Mouse (Mus musculus) embryonic facial prominence, embryonic 13.5 days (tissue): Measurements from ENCODE around the gene Fbn1. TPM values are rescaled to one million over a fixed set of nuclear protein-coding genes. Genes with fewer than 3 reads are reported as not detected.

ENCODE experiments used
- ATAC-seq: fragments of 200-750 bp; cut with Nextera tagmentation; 2 replicates; pipeline ENCODE4 v1.8.0; 2017; ENCODE audit warnings: low read depth; ENCODE audit not compliant: insufficient number of reproducible peaks, insufficient read depth, low FRiP score, low TSS enrichment
- H3K27ac ChIP-seq: fragments of 300-500 bp; sonication (generic); 2 replicates; pipeline ENCODE4 v1.5.1; 2015; ENCODE audit warnings: moderate library complexity, mild to moderate bottlenecking, inconsistent platforms
- H3K27me3 ChIP-seq: fragments of 300-500 bp; sonication (generic); 2 replicates; pipeline ENCODE4 v1.6.1; 2015; ENCODE audit warnings: mild to moderate bottlenecking, inconsistent platforms
- H3K36me3 ChIP-seq: fragments of 300-500 bp; sonication (generic); 2 replicates; pipeline ENCODE4 v1.6.1; 2015; ENCODE audit warnings: mild to moderate bottlenecking, inconsistent platforms
- H3K4me1 ChIP-seq: fragments of 300-500 bp; sonication (generic); 2 replicates; pipeline ENCODE4 v1.6.1; 2015; ENCODE audit warnings: inconsistent platforms
- H3K4me2 ChIP-seq: fragments of 300-500 bp; sonication (generic); 2 replicates; pipeline ENCODE4 v1.6.1; 2015; ENCODE audit warnings: moderate library complexity, mild to moderate bottlenecking, inconsistent platforms
- H3K4me3 ChIP-seq: fragments of 300-500 bp; sonication (generic); 2 replicates; pipeline ENCODE4 v1.5.1; 2015; ENCODE audit warnings: mild to moderate bottlenecking, inconsistent platforms
- H3K9ac ChIP-seq: fragments of 300-500 bp; sonication (generic); 2 replicates; pipeline ENCODE4 v1.6.1; 2015; ENCODE audit warnings: mild to moderate bottlenecking, inconsistent platforms
- H3K9me3 ChIP-seq: fragments of 300-500 bp; sonication (generic); 2 replicates; pipeline ENCODE4 v1.6.1; 2016; ENCODE audit warnings: inconsistent platforms
- WGBS: fragments of 180-500 bp; shearing (Covaris S2); methylation state at CpG from one replicate; pipeline ENCODE4 v1.1.7; 2015; ENCODE audit warnings: mixed read lengths; 5-methylcytosine and 5-hydroxymethylcytosine counted together
- polyA plus RNA-seq: library from polyadenylated mRNA; unstranded; fragments of >200 nt; fragmentation: Nextera tagmentation; extraction: Ambion mirVana; gene quantifications from 2 replicates; pipeline ENCODE4 v1.2.1, GENCODE M21; 2015

Gene Fbn1
- polyA plus RNA-seq, 1 experiment from 2014 or later = 19.3 TPM

- no peak for ATAC-seq
- no peak overlapping the region for H3K4me2 ChIP-seq
- 91% methylated on average over 5 of the region's 5 CpGs for whole genome bisulfite sequencing
Measured at GRCm38 (mm10) chr2:125496696-125497095, 11.1 kb downstream of the Fbn1 start.

GRCm38 (mm10) chr2:125494831-125495812 is 12.7 kb downstream of the Fbn1 start:
- Histone ChIP-seq H3K36me3 (peaks cover 29% of the 10 kb centered on the region), H3K4me1 (0 out of 2 replicates have a peak, but pooled peaks cover 3% of the 10 kb centered on the region), H3K4me2 (no peak overlapping the region), H3K9ac (no peak overlapping the region), H3K4me3 (no peak overlapping the region), H3K9me3 (no peaks in the 10 kb centered on the region), H3K27ac (no peak overlapping the region), H3K27me3 (no peaks in the 10 kb centered on the region)
- no peak for ATAC-seq
- 88% methylated on average over 20 of the region's 20 CpGs for WGBS

More at GRCm38 (mm10) chr2:125496696-125497095, 11.1 kb downstream of the Fbn1 start:
- Histone ChIP-seq H3K4me3 (no peak overlapping the region), H3K27me3 (no peaks in the 10 kb centered on the region), H3K4me1 (0 out of 2 replicates have a peak, but pooled peaks cover 3% of the 10 kb centered on the region), H3K27ac (no peak overlapping the region), H3K36me3 (peaks cover 30% of the 10 kb centered on the region), H3K9me3 (no peaks in the 10 kb centered on the region), H3K9ac (no peak overlapping the region)

GRCm38 (mm10) chr2:125494291-125494690 is 13.5 kb downstream of the Fbn1 start:
- Histone ChIP-seq H3K4me1 (0 out of 2 replicates have a peak, but pooled peaks cover 3% of the 10 kb centered on the region), H3K9me3 (no peaks in the 10 kb centered on the region), H3K4me2 (no peak overlapping the region), H3K36me3 (peaks cover 29% of the 10 kb centered on the region), H3K4me3 (no peak overlapping the region), H3K27me3 (no peaks in the 10 kb centered on the region), H3K9ac (no peak overlapping the region), H3K27ac (no peak overlapping the region)
- 89% methylated on average over 2 of the region's 2 CpGs for WGBS
- no peak for ATAC-seq

- Histone ChIP-seq H3K27ac (no peak overlapping the region), H3K4me3 (no peak overlapping the region), H3K9me3 (no peaks in the 10 kb centered on the region), H3K27me3 (no peaks in the 10 kb centered on the region), H3K9ac (no peak overlapping the region), H3K36me3 (peaks cover 20% of the 10 kb centered on the region), H3K4me1 (0 out of 2 replicates have a peak, but pooled peaks cover 3% of the 10 kb centered on the region), H3K4me2 (no peak overlapping the region)
- no peak for ATAC-seq
- WGBS = 77% methylated on average over 15 of the region's 15 CpGs
Measured at GRCm38 (mm10) chr2:125492050-125492900, 15.5 kb downstream of the Fbn1 start.

GRCm38 (mm10) chr2:125489979-125490378 is 17.8 kb downstream of the Fbn1 start:
- Histone ChIP-seq H3K4me1 (0 out of 2 replicates have a peak, but pooled peaks cover 3% of the 10 kb centered on the region), H3K4me2 (no peak overlapping the region), H3K27me3 (no peaks in the 10 kb centered on the region), H3K36me3 (peaks cover 10% of the 10 kb centered on the region; the same call in 1 of the 2 replicates), H3K9me3 (no peaks in the 10 kb centered on the region), H3K4me3 (no peak overlapping the region), H3K9ac (no peak overlapping the region), H3K27ac (no peak overlapping the region)
- ATAC-seq = no peak
- WGBS = 100% methylated on average over 1 of the region's 1 CpGs

GRCm38 (mm10) chr2:125484910-125485309 is 22.9 kb downstream of the Fbn1 start:
- no peaks in the 10 kb centered on the region for H3K9me3 ChIP-seq
- no peak overlapping the region for H3K9ac ChIP-seq
- 0 out of 2 replicates have a peak, but pooled peaks cover 3% of the 10 kb centered on the region for H3K4me1 ChIP-seq
- 78% methylated on average over 9 of the region's 9 CpGs for WGBS
- no peak overlapping the region for H3K4me3 ChIP-seq
- H3K27ac ChIP-seq = no peak overlapping the region
- H3K27me3 ChIP-seq = no peaks in the 10 kb centered on the region
- H3K36me3 ChIP-seq = no peaks in the 10 kb centered on the region
- ATAC-seq = no peak
- no peak overlapping the region for H3K4me2 ChIP-seq

GRCm38 (mm10) chr2:125484164-125484563 is 23.6 kb downstream of the Fbn1 start:
- no peak for ATAC-seq
- Histone ChIP-seq H3K9me3 (no peaks in the 10 kb centered on the region), H3K4me1 (0 out of 2 replicates have a peak, but pooled peaks cover 3% of the 10 kb centered on the region), H3K9ac (no peak overlapping the region), H3K36me3 (no peaks in the 10 kb centered on the region), H3K4me2 (no peak overlapping the region), H3K27ac (no peak overlapping the region), H3K27me3 (no peaks in the 10 kb centered on the region), H3K4me3 (no peak overlapping the region)

- peaks cover 5% of the 10 kb centered on the region for H3K36me3 ChIP-seq
- ATAC-seq = no peak
- no peaks in the 10 kb centered on the region for H3K9me3 ChIP-seq
- 92% methylated on average over 9 of the region's 9 CpGs for WGBS
- H3K9ac ChIP-seq = no peak overlapping the region
- no peak overlapping the region for H3K4me2 ChIP-seq
- H3K4me3 ChIP-seq = no peak overlapping the region
- no peaks in the 10 kb centered on the region for H3K27me3 ChIP-seq
- H3K27ac ChIP-seq = no peak overlapping the region
- H3K4me1 ChIP-seq = 0 out of 2 replicates have a peak, but pooled peaks cover 3% of the 10 kb centered on the region
Measured at GRCm38 (mm10) chr2:125481531-125482317, 26.1 kb downstream of the Fbn1 start.

- Histone ChIP-seq H3K36me3 (peaks cover 11% of the 10 kb centered on the region), H3K9ac (no peak overlapping the region), H3K4me2 (no peak overlapping the region), H3K9me3 (no peaks in the 10 kb centered on the region), H3K27me3 (no peaks in the 10 kb centered on the region), H3K4me1 (0 out of 2 replicates have a peak, but pooled peaks cover 3% of the 10 kb centered on the region), H3K27ac (no peak overlapping the region), H3K4me3 (no peak overlapping the region)
- no peak for ATAC-seq
- WGBS = 76% methylated on average over 4 of the region's 4 CpGs
Measured at GRCm38 (mm10) chr2:125481116-125481515, 26.7 kb downstream of the Fbn1 start.

- Histone ChIP-seq H3K4me1 (0 out of 2 replicates have a peak, but pooled peaks cover 3% of the 10 kb centered on the region), H3K27ac (no peak overlapping the region), H3K36me3 (peaks cover 18% of the 10 kb centered on the region), H3K4me3 (no peak overlapping the region), H3K4me2 (no peak overlapping the region), H3K9me3 (no peaks in the 10 kb centered on the region), H3K27me3 (no peaks in the 10 kb centered on the region), H3K9ac (no peak overlapping the region)
- WGBS = 70% methylated on average over 5 of the region's 5 CpGs
- ATAC-seq = no peak
Measured at GRCm38 (mm10) chr2:125480057-125480456, 27.7 kb downstream of the Fbn1 start.

- Histone ChIP-seq H3K9me3 (no peaks in the 10 kb centered on the region), H3K9ac (no peak overlapping the region), H3K36me3 (peaks cover 18% of the 10 kb centered on the region), H3K4me1 (0 out of 2 replicates have a peak, but pooled peaks cover 3% of the 10 kb centered on the region), H3K4me2 (no peak overlapping the region), H3K27me3 (no peaks in the 10 kb centered on the region), H3K27ac (no peak overlapping the region), H3K4me3 (no peak overlapping the region)
- WGBS = 63% methylated on average over 4 of the region's 4 CpGs
- no peak for ATAC-seq
Measured at GRCm38 (mm10) chr2:125478705-125479104, 29.1 kb downstream of the Fbn1 start.
